Mouse (Mus musculus): ENCODE data around the gene Spink4.

DNA sequence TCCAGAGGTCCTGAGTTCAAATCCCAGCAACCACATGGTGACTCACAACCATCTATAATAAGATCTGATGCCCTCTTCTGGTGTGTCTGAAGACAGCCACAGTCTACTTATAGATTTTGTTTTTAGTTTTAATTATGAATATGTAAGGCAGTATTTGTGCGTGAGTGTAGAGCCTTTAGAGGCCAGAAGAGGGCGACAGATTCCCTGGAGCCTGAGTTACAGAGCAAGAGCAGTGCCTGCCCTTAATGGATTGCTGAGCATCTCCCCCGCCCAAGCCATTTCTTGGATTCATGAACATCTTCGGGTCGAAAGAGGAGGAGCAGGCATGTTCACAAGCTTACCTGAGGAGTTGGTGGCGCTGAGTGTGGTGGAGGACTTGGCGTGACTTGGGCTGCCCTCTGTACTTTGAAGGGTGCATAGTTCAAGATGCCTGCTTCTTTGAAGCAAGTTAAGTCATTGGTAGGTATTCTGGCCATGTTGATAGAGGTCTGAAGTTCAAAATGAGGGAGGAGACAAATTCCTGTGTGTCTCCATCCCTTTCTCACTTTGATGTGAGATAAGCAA, 3.2 kb upstream of the Spink4 start:
- TF ChIP-seq CTCF (conservative IDR thresholded peaks at IDR 0.05; ENCODE audit: low read length), result peak; percentile 78
- no peak for TF ChIP-seq NANOG (IDR thresholded peaks at IDR 0.05; ENCODE audit: borderline replicate concordance, low read length)

Measured in E14TG2a.4 (cell line).